Mouse (Mus musculus) left cerebral cortex, postnatal 10 days (tissue): Measurements from ENCODE around the gene Gdf9. TPM values are rescaled to one million over a fixed set of nuclear protein-coding genes. Genes with fewer than 3 reads are reported as not detected.
A peak's percentile ranks its signal among the peaks of the same experiment; 100 is the strongest.

Experiments
- DNase-seq, 2 experiments: peaks; one replicate each; pipeline ENCODE4 v3.0.0; 2021 to 2022; ENCODE audit warnings: low spot score in 2 of 2, mixed read lengths in 1 of 2; ENCODE audit errors: extremely low spot score in 1 of 2
- intact Hi-C: fragments of 180-260 bp; cut with DNase I; formaldehyde crosslinking; loops from one replicate; pipeline ENCODE4 v1.15.1; 2025
- total RNA-seq, 2 experiments: library from RNA; stranded (reverse); gene quantifications; 2 replicates each; pipeline ENCODE4 v1.2.3; 2021

Gdf9 gene
- total RNA-seq, 2 experiments from 2014 or later = 0.58 to 1.5 TPM

- DNase-seq = peak in 1 of 2 experiments; percentile 72
- intact Hi-C loops = no loop called here
These were observed 38.6 kb downstream of the Gdf9 start for GRCm38 (mm10) chr11:53469294-53469967.

GRCm38 (mm10) chr11:53469968-53470695 lies 39.3 kb downstream of the Gdf9 start, which contains the start of gene Gm9837:
TSS of gene Gm9837 (minus strand) at chr11:53470479.
- intact Hi-C loops = loop anchor here (5.0 kb wide), 2 partner anchors 97 to 267 kb away; partner anchors contain the start of gene Kif3a

GRCm38 (mm10) chr11:53472709-53473108 lies 41.9 kb downstream of the Gdf9 start:
- intact Hi-C loops = loop anchor here (5.0 kb wide), 2 partner anchors 95 to 265 kb away; partner anchors contain the start of gene Kif3a
- no peak for DNase-seq

More at GRCm38 (mm10) chr11:53469968-53470695, 39.3 kb downstream of the Gdf9 start, which contains the start of gene Gm9837:
- peak; percentile 91 to 93 for DNase-seq

- intact Hi-C loops = loop anchor here (2.0 kb wide), 1 partner anchor 45 kb away; no protein-coding TSS in a partner anchor
- peak in 1 of 2 experiments; percentile 35 for DNase-seq
These were observed 44.8 kb downstream of the Gdf9 start for GRCm38 (mm10) chr11:53475620-53476019.

- DNase-seq = no peak
- intact Hi-C loops = no loop called here
These were observed 47.0 kb downstream of the Gdf9 start for GRCm38 (mm10) chr11:53477833-53478232.

GRCm38 (mm10) chr11:53478383-53479170 lies 47.8 kb downstream of the Gdf9 start:
- intact Hi-C loops = no loop called here
- peak in 1 of 2 experiments; percentile 49 for DNase-seq

- intact Hi-C loops = no loop called here
- DNase-seq = peak in 1 of 2 experiments; percentile 62
These were observed 48.5 kb downstream of the Gdf9 start for GRCm38 (mm10) chr11:53479171-53479782.

- DNase-seq = peak; percentile 60 to 61
- intact Hi-C loops = no loop called here
These were observed 49.0 kb downstream of the Gdf9 start, which contains the start of the genes Gm9945 and Sowaha for GRCm38 (mm10) chr11:53479783-53480301. TSS of gene Gm9945 (plus strand) at chr11:53480166. TSS of gene Sowaha (minus strand) at chr11:53480274.

- intact Hi-C loops = no loop called here
These were observed 50.4 kb downstream of the Gdf9 start for GRCm38 (mm10) chr11:53481088-53481730.

GRCm38 (mm10) chr11:53483159-53483891 lies 52.5 kb downstream of the Gdf9 start:
- DNase-seq = no peak
- intact Hi-C loops = no loop called here

More at GRCm38 (mm10) chr11:53481088-53481730, 50.4 kb downstream of the Gdf9 start:
- DNase-seq = no peak

GRCm38 (mm10) chr11:53485719-53486118 lies 54.9 kb downstream of the Gdf9 start:
- intact Hi-C loops = no loop called here

GRCm38 (mm10) chr11:53486351-53486750 lies 55.5 kb downstream of the Gdf9 start:
- no peak for DNase-seq
- intact Hi-C loops = no loop called here

More at GRCm38 (mm10) chr11:53485719-53486118, 54.9 kb downstream of the Gdf9 start:
- no peak for DNase-seq

GRCm38 (mm10) chr11:53486822-53487594 lies 56.2 kb downstream of the Gdf9 start:
- intact Hi-C loops = no loop called here
- DNase-seq = no peak
